Mouse (Mus musculus) activated CD4-positive, CD25-positive, alpha-beta regulatory T cell, adult 4 months (primary cell): ENCODE measurements around the gene Gm8914. TPM values are rescaled to one million over a fixed set of nuclear protein-coding genes. Genes with fewer than 3 reads are reported as not detected.
"Not testable (repeated sequence)": the region's sequence is repeated elsewhere in the genome, so short reads cannot be mapped to it uniquely, and the experiment has no call there.

Experiments used
- ATAC-seq: one replicate; pipeline ENCODE4 v1.8.0; 2017
- polyA plus RNA-seq, 2 experiments: library from polyadenylated mRNA; unstranded; fragments of 100-300 nt; shearing (Covaris generic); gene quantifications; one replicate each; pipeline ENCODE4 v1.2.1; 2017

The Gm8914 gene
- polyA plus RNA-seq: not detected

DNA sequence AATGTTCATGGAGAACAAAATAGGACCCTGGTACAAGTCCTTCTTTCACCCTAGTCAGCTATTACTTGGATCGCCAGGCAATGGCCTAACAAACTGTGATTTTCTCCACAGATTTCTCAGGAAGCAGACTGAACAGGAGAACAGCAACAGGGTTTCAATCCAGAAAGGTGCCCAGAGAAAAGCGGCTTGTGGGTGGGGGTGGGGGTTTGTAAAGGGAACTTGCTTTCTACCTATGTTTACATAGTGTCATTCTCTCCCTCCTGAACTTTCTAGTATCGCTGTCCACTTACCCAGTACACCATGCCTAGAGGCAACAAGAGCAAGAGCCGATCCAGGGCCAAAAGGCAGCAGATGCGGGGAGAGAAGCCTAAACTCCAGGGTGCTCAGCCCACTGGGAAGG lies at the start of gene Gm8914:
Gm8914 (plus strand) TSS at position 301 of the 400 bp plus-strand sequence.
- ATAC-seq: not testable (repeated sequence)

Other genes with a start within 250 kb of the Gm8914 start
- not detected for gene Mageb2, start 148.4 kb upstream of the Gm8914 start, polyA plus RNA-seq
- not detected for gene Gm5072, start 87.6 kb upstream of the Gm8914 start, polyA plus RNA-seq
- not detected for gene 1700084M14Rik, start 95.8 kb downstream of the Gm8914 start, polyA plus RNA-seq
- gene Gm14781, start 152.1 kb downstream of the Gm8914 start, polyA plus RNA-seq: not detected